Mouse (Mus musculus): ENCODE measurements around the gene Olfr836. TPM values are rescaled to one million over a fixed set of nuclear protein-coding genes. Genes with fewer than 3 reads are reported as not detected.
"Not testable (repeated sequence)": the region's sequence is repeated elsewhere in the genome, so short reads cannot be mapped to it uniquely, and the experiment has no call there.

The Olfr836 gene
- not detected in 2 replicates for polyA plus RNA-seq (2014; fragmentation: Nextera tagmentation; extraction: Ambion mirVana)

DNA sequence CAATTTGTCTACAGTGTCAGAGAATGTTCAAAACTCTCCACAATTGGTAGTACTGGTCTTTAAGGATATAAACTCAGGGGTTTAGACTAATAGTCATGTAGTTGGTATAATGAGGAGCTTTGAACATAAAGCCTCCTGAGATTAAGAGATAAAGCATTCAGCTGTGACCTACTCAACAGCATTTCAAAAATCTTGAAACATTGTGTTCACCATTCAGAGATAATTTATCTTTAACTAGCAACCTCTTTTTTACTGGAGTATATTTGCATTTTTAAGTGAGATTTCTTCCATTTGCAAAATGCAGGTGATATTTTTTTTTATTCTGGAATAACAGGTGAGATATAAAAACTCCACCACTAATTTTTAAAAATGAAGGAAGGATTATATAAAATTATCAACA, at the start of gene Olfr836:
Gene Olfr836 (plus strand): TSS at position 301 of the 400 bp plus-strand sequence.
- H3K4me2 ChIP-seq (ENCODE audit: low read depth): no peak within 1 kb of the TSS
- no peak for ATAC-seq (ENCODE audit: insufficient read depth, low FRiP score, low TSS enrichment)

DNA sequence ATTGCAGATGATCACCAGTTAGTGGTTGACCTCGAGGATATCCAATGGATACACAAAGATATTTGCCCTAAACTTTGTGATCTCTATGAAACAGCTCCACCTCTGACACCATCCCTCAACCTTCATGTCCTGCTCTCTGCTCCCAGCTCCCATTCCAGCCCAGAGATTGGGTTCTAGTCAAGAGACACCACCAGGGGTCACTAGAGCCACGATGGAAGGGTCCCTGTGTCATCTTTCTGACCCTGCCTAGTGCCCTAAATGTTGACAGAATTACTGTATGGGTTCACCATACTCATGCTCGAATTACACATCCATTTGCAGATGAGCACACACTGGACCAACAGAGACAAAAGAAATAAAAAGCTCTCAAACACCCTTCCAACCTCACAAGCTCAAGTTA, 35.2 kb upstream of the Olfr836 start:
- 49% methylated on average over 3 of the region's 3 CpGs for WGBS
- no peak for ATAC-seq (ENCODE audit: insufficient read depth, low FRiP score, low TSS enrichment)
- Histone ChIP-seq H3K9ac (ENCODE audit: low read length) (no peak overlapping the region), H3K27ac (ENCODE audit: low read depth, low read length) (no peak overlapping the region), H3K4me3 (ENCODE audit: low read depth, low read length) (no peak overlapping the region), H3K4me2 (ENCODE audit: low read depth) (no peak overlapping the region), H3K9me3 (ENCODE audit: control insufficient read depth, low read length) (peaks cover 3% of the 10 kb centered on the region; the same call in 1 of the 2 replicates), H3K27me3 (ENCODE audit: control insufficient read depth, insufficient read depth, low read length) (no peaks in the 10 kb centered on the region), H3K4me1 (ENCODE audit: control insufficient read depth, insufficient read depth, low read length) (no peaks in the 10 kb centered on the region), H3K36me3 (ENCODE audit: control insufficient read depth, insufficient read depth, low read length) (no peaks in the 10 kb centered on the region)
- no peak for DNase-seq (ENCODE audit: low spot score)

More for the DNA sequence above, at the start of gene Olfr836:
- no peaks in the 10 kb centered on the region for H3K9me3 ChIP-seq (ENCODE audit: control insufficient read depth, low read length)
- H3K9ac ChIP-seq (ENCODE audit: low read length): no peak within 1 kb of the TSS
- H3K4me1 ChIP-seq (ENCODE audit: control insufficient read depth, insufficient read depth, low read length): no peaks in the 10 kb centered on the region
- no peak for DNase-seq (ENCODE audit: low spot score)
- no peak within 1 kb of the TSS for H3K27ac ChIP-seq (ENCODE audit: low read depth, low read length)
- no peaks in the 10 kb centered on the region for H3K27me3 ChIP-seq (ENCODE audit: control insufficient read depth, insufficient read depth, low read length)
- no peak within 1 kb of the TSS for H3K4me3 ChIP-seq (ENCODE audit: low read depth, low read length)
- no peaks in the 10 kb centered on the region for H3K36me3 ChIP-seq (ENCODE audit: control insufficient read depth, insufficient read depth, low read length)

DNA sequence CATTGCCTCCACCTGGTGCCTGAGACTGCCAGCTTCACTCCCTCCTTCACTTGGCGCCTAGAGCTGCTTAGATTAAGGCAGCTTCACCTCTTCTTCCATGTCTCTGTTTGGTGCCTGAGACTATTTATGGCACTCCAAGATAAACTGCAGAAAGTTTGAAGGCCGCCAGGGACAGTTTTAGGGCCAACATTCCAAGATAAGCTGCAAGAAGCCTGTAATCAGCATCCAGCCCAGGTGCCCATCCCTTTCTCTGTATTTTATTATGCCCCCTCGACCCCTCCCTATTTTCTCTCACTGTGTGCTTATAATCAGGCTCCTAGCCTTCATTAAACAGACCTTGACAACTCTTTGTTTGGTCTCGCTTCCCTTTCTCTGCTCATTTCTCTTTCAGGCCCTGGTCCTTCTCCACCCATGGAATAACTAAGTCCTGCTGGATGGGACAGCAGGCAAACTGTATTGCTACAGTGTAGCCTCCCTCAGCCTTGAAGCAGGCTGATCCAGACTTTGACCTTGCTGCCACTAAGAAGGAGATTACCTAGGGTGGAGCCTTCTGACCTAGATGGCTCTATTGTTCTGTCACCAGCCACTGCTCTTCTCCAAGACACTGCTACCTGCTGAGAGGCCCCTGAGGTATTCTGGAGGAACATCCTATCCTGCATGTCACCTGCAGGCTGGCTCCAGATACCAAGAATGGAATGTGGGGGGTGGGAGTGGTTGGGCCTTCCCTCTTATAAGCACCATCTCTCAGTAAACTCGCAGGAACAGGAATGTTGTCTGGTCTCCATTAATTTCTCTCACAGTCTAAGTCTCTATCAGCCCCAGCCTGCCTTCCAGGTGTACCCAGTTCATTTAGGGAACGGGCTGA, 27.1 kb upstream of the Olfr836 start:
- H3K9ac ChIP-seq (ENCODE audit: low read length); H3K36me3 ChIP-seq (ENCODE audit: control insufficient read depth, insufficient read depth, low read length); H3K4me1 ChIP-seq (ENCODE audit: control insufficient read depth, insufficient read depth, low read length); H3K4me3 ChIP-seq (ENCODE audit: low read depth, low read length); H3K9me3 ChIP-seq (ENCODE audit: control insufficient read depth, low read length); ATAC-seq (ENCODE audit: insufficient read depth, low FRiP score, low TSS enrichment); H3K4me2 ChIP-seq (ENCODE audit: low read depth); H3K27me3 ChIP-seq (ENCODE audit: control insufficient read depth, insufficient read depth, low read length); DNase-seq (ENCODE audit: low spot score); H3K27ac ChIP-seq (ENCODE audit: low read depth, low read length): not testable (repeated sequence)
- WGBS: 62% methylated on average over 6 of the region's 6 CpGs

DNA sequence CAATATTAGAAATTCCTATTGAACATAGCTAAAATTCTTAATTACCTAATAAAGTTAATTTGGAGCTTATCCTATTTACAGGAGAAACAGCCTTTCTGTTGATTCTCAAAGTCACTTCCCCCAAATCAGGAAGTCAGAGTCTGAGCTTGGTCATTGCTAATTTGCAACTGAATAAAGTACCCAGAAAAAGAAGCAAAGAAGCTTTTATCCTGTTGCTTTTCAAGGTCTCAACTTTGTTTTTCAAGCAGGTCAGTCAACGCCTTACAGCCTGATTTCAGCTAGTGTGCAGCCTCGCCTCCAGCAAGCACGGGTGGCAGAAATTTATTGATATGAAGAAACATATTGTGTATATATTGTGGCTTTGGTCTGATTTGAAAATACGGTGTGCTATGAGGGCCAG, 22.9 kb upstream of the Olfr836 start:
- Histone ChIP-seq H3K36me3 (ENCODE audit: control insufficient read depth, insufficient read depth, low read length) (no peaks in the 10 kb centered on the region), H3K4me1 (ENCODE audit: control insufficient read depth, insufficient read depth, low read length) (no peaks in the 10 kb centered on the region), H3K27me3 (ENCODE audit: control insufficient read depth, insufficient read depth, low read length) (no peaks in the 10 kb centered on the region), H3K4me2 (ENCODE audit: low read depth) (no peak overlapping the region), H3K4me3 (ENCODE audit: low read depth, low read length) (no peak overlapping the region), H3K9ac (ENCODE audit: low read length) (no peak overlapping the region), H3K27ac (ENCODE audit: low read depth, low read length) (no peak overlapping the region), H3K9me3 (ENCODE audit: control insufficient read depth, low read length) (peaks cover 6% of the 10 kb centered on the region)
- DNase-seq (ENCODE audit: low spot score) (no peak), ATAC-seq (ENCODE audit: insufficient read depth, low FRiP score, low TSS enrichment) (no peak)
- 88% methylated on average over 4 of the region's 4 CpGs for WGBS

DNA sequence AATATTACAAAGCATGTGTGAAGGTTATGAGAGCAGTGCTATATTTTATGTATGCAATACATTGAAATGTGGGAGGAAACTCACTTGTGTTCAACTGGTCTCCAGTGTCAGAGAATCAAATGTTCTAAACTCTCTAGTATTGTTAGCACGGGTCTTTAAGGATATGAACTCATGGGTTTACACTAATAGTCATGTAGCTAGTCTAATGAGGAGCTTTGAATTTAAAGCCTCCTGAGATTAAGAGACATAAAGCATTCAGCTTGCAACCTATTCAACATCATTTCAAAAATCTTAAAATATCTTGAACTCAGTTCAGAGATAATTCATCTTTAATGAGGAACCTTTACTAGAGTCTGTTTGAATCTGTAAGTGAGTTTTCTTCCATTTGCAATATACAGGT, 15.8 kb downstream of the Olfr836 start, which contains the start of gene Olfr837:
Gene Olfr837 (plus strand): TSS at position 301 of the 400 bp plus-strand sequence.
- H3K36me3 ChIP-seq (ENCODE audit: control insufficient read depth, insufficient read depth, low read length): no peaks in the 10 kb centered on the region

More for the DNA sequence above, 15.8 kb downstream of the Olfr836 start, which contains the start of gene Olfr837:
- Histone ChIP-seq H3K4me3 (ENCODE audit: low read depth, low read length) (no peak within 1 kb of the TSS), H3K9ac (ENCODE audit: low read length) (no peak within 1 kb of the TSS), H3K27me3 (ENCODE audit: control insufficient read depth, insufficient read depth, low read length) (no peaks in the 10 kb centered on the region), H3K4me2 (ENCODE audit: low read depth) (no peak within 1 kb of the TSS), H3K9me3 (ENCODE audit: control insufficient read depth, low read length) (no peaks in the 10 kb centered on the region), H3K4me1 (ENCODE audit: control insufficient read depth, insufficient read depth, low read length) (no peaks in the 10 kb centered on the region), H3K27ac (ENCODE audit: low read depth, low read length) (no peak within 1 kb of the TSS)
- DNase-seq (ENCODE audit: low spot score) (no peak), ATAC-seq (ENCODE audit: insufficient read depth, low FRiP score, low TSS enrichment) (no peak)
- WGBS: 77% methylated on average over 1 of the region's 1 CpGs

Other genes with a start within 250 kb of the Olfr836 start
- gene Olfr830, start 245.7 kb upstream of the Olfr836 start, polyA plus RNA-seq (2014; fragmentation: Nextera tagmentation; extraction: Ambion mirVana): not detected in 2 replicates
- not detected in 2 replicates for gene Olfr832, start 183.3 kb upstream of the Olfr836 start, polyA plus RNA-seq (2014; fragmentation: Nextera tagmentation; extraction: Ambion mirVana)
- gene Olfr834, start 132.4 kb upstream of the Olfr836 start, polyA plus RNA-seq (2014; fragmentation: Nextera tagmentation; extraction: Ambion mirVana): not detected in 2 replicates
- not detected in 2 replicates for gene Olfr835, start 87.6 kb upstream of the Olfr836 start, polyA plus RNA-seq (2014; fragmentation: Nextera tagmentation; extraction: Ambion mirVana)
- gene Olfr837, start 15.9 kb downstream of the Olfr836 start, polyA plus RNA-seq (2014; fragmentation: Nextera tagmentation; extraction: Ambion mirVana): not detected in 2 replicates
- not detected in 2 replicates for gene Olfr839-ps1, start 56.9 kb downstream of the Olfr836 start, polyA plus RNA-seq (2014; fragmentation: Nextera tagmentation; extraction: Ambion mirVana)
- gene Olfr843, start 131.6 kb downstream of the Olfr836 start, polyA plus RNA-seq (2014; fragmentation: Nextera tagmentation; extraction: Ambion mirVana): not detected in 2 replicates
- gene Olfr844, start 196.0 kb downstream of the Olfr836 start, polyA plus RNA-seq (2014; fragmentation: Nextera tagmentation; extraction: Ambion mirVana): not detected in 2 replicates
- not detected in 2 replicates for gene Olfr845, start 216.1 kb downstream of the Olfr836 start, polyA plus RNA-seq (2014; fragmentation: Nextera tagmentation; extraction: Ambion mirVana)
- gene Olfr846, start 243.6 kb downstream of the Olfr836 start, polyA plus RNA-seq (2014; fragmentation: Nextera tagmentation; extraction: Ambion mirVana): not detected in 2 replicates